Mouse (Mus musculus) retina, adult 2 months (tissue): ENCODE data around the gene Cdv3.

Experiments
- DNase-seq: peaks from one replicate; pipeline ENCODE4 v3.0.0-alpha.2; 2012; ENCODE audit warnings: low read depth, low spot score

Gene Cdv3

GRCm38 (mm10) chr9:103365290-103366247 lies at the start of gene Cdv3:
TSS of gene Cdv3 (minus strand) at chr9:103365840.
- peak; percentile 100 for DNase-seq

- DNase-seq: no peak
These were observed 47.8 kb upstream of the Cdv3 start for GRCm38 (mm10) chr9:103413457-103413856.

GRCm38 (mm10) chr9:103409119-103409518 lies 43.5 kb upstream of the Cdv3 start:
- no peak for DNase-seq

- no peak for DNase-seq
These were observed 42.6 kb upstream of the Cdv3 start for GRCm38 (mm10) chr9:103408136-103408777.

GRCm38 (mm10) chr9:103403331-103403973 lies 37.8 kb upstream of the Cdv3 start:
- DNase-seq: no peak

GRCm38 (mm10) chr9:103398509-103399157 lies 33.0 kb upstream of the Cdv3 start:
- no peak for DNase-seq

GRCm38 (mm10) chr9:103393256-103393655 lies 27.6 kb upstream of the Cdv3 start:
- DNase-seq: no peak

GRCm38 (mm10) chr9:103391796-103392372 lies 26.2 kb upstream of the Cdv3 start:
- DNase-seq: no peak

- DNase-seq: no peak
These were observed 23.6 kb upstream of the Cdv3 start for GRCm38 (mm10) chr9:103389261-103389660.

GRCm38 (mm10) chr9:103387011-103387653 lies 21.5 kb upstream of the Cdv3 start:
- DNase-seq: no peak

- no peak for DNase-seq
These were observed 20.9 kb upstream of the Cdv3 start for GRCm38 (mm10) chr9:103386573-103386972.

GRCm38 (mm10) chr9:103385600-103385999 lies 20.0 kb upstream of the Cdv3 start:
- no peak for DNase-seq

- DNase-seq: no peak
These were observed 18.6 kb upstream of the Cdv3 start for GRCm38 (mm10) chr9:103384141-103384796.

- DNase-seq: no peak
These were observed 17.9 kb upstream of the Cdv3 start for GRCm38 (mm10) chr9:103383576-103383975.

GRCm38 (mm10) chr9:103382989-103383388 lies 17.3 kb upstream of the Cdv3 start:
- DNase-seq: no peak

GRCm38 (mm10) chr9:103380566-103380965 lies 14.9 kb upstream of the Cdv3 start:
- DNase-seq: no peak

GRCm38 (mm10) chr9:103379199-103379598 lies 13.6 kb upstream of the Cdv3 start:
- no peak for DNase-seq

- no peak for DNase-seq
These were observed 13.0 kb upstream of the Cdv3 start for GRCm38 (mm10) chr9:103378686-103379085.

- no peak for DNase-seq
These were observed 11.0 kb upstream of the Cdv3 start for GRCm38 (mm10) chr9:103376346-103377320.
